8 mouse cellular contexts compared by ENCODE assay signal in the genomic region with DNA sequence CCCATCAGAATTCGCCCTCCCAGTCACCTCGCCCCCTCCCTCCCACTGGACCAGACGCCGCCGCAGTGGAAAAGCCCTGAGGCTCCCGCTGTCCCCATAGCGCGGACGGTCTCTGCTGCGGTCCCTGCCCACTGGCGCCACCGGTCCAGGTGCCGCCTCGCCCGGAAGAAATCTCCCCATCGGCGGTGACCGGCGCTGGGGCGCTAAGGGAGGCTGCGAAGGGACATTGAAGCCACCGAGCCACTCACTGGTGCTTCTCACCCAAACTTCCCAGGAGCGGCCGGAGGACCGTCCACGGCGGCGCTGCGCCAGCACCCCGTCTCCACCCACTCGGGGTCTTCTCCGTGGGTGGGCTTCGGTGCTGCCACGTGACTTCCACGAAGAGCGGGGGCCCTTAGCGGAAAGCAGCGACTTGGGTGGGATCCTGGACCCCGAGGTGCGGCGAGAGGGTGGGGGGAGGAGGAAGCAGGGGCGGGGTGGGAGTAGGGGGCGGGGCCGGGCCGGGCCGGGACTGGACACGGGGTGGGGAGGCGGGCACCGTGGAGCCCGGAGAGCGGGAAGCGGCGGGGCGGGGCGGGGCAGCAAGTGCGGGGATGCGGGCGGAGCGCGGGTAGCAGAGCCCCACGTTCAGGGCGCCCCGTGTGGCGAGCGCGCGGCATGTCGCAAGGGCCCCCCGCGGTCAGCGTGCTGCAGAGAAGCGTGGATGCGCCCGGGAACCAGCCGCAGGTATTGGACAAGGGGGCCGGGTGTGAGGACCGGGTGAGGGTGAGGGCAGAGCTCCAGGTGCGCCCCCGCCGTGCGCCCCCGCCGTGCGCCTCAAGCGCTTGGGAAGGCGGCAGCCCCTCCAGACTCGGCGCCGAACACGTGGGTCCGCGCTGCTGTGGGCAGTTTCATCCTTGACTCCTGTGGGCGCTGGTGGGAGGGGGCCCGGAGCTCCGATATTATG. TPM values are rescaled to one million over a fixed set of nuclear protein-coding genes. Genes with fewer than 3 reads are reported as not detected.
DNase-seq lines count a peak whose midpoint lies in the region; ATAC-seq and TF ChIP-seq lines count a peak whose summit lies in the region.

A gene (plus strand): TSS at position 46 of the 946 bp plus-strand sequence.

- no peaks in the 10 kb centered on the region for H3K36me3 ChIP-seq in thymus, adult 2 months (ENCODE audit: control insufficient read depth, insufficient read depth, low read length)
- no peaks in the 10 kb centered on the region for H3K36me3 ChIP-seq in embryonic facial prominence, embryonic 12.5 days
- no peaks in the 10 kb centered on the region for H3K36me3 ChIP-seq in heart, postnatal 0 days (replicated peaks; ENCODE audit: control insufficient read depth, insufficient read depth, low read length)
- H3K36me3 ChIP-seq in megakaryocyte, embryonic 14.5 days (replicated peaks; ENCODE audit: low read length), result no peaks in the 10 kb centered on the region
- H3K36me3 ChIP-seq in stomach, embryonic 15.5 days, result no peaks in the 10 kb centered on the region

- no peak for TF ChIP-seq POLR2A in thymus, adult 2 months (IDR thresholded peaks at IDR 0.05; ENCODE audit: control insufficient read depth, extremely low read depth, insufficient read depth, low read length, poor library complexity)

- DNase-seq in thymus, adult 2 months, result peak; percentile 32
- no peak for DNase-seq in thymus, adult 18-20 months
- peak; percentile 35 for DNase-seq in heart, postnatal 0 days (ENCODE audit: low spot score)
- DNase-seq in kidney, postnatal 36 days, result peak; percentile 37 to 74
- no peak for DNase-seq in layer of hippocampus, postnatal 36 days

- TF ChIP-seq CTCF in thymus, adult 2 months (IDR thresholded peaks at IDR 0.05; ENCODE audit: borderline replicate concordance, control insufficient read depth, extremely low read depth, insufficient read depth, low read length, poor library complexity), result no peak
- peak; percentile 31 for TF ChIP-seq CTCF in heart, postnatal 0 days (IDR thresholded peaks at IDR 0.05; ENCODE audit: low read depth)

- peaks cover 7% of the 10 kb centered on the region for H3K4me1 ChIP-seq in thymus, adult 2 months (replicated peaks; ENCODE audit: control insufficient read depth, insufficient read depth, low read length)
- H3K4me1 ChIP-seq in embryonic facial prominence, embryonic 12.5 days, result peaks cover 13% of the 10 kb centered on the region; the same call in 1 of the 2 replicates
- 0 out of 2 replicates have a peak, but pooled peaks cover 3% of the 10 kb centered on the region for H3K4me1 ChIP-seq in heart, postnatal 0 days (ENCODE audit: control insufficient read depth, insufficient read depth)
- peaks cover 45% of the 10 kb centered on the region for H3K4me1 ChIP-seq in megakaryocyte, embryonic 14.5 days
- peaks cover 15% of the 10 kb centered on the region for H3K4me1 ChIP-seq in stomach, embryonic 15.5 days

- H3K27me3 ChIP-seq in thymus, adult 2 months (ENCODE audit: control insufficient read depth, insufficient read depth, low read length), result peaks cover 12% of the 10 kb centered on the region
- H3K27me3 ChIP-seq in embryonic facial prominence, embryonic 12.5 days, result peaks cover 7% of the 10 kb centered on the region; the same call in 1 of the 2 replicates
- peaks cover 20% of the 10 kb centered on the region for H3K27me3 ChIP-seq in heart, postnatal 0 days (ENCODE audit: control insufficient read depth, insufficient read depth, low read length)
- peaks cover 88% of the 10 kb centered on the region for H3K27me3 ChIP-seq in megakaryocyte, embryonic 14.5 days (replicated peaks)
- peaks cover 14% of the 10 kb centered on the region for H3K27me3 ChIP-seq in stomach, embryonic 15.5 days (replicated peaks)

- H3K27ac ChIP-seq in thymus, adult 2 months (ENCODE audit: control insufficient read depth, insufficient read depth, low read length), result no peak within 1 kb of the TSS
- H3K27ac ChIP-seq in embryonic facial prominence, embryonic 12.5 days, result peak within 1 kb of the TSS; percentile 54; the same call in 1 of the 2 replicates
- no peak within 1 kb of the TSS for H3K27ac ChIP-seq in heart, postnatal 0 days (ENCODE audit: low read depth)
- peak within 1 kb of the TSS; percentile 59; the same call in 1 of the 2 replicates for H3K27ac ChIP-seq in stomach, embryonic 15.5 days

- peak within 1 kb of the TSS; percentile 96 for H3K4me2 ChIP-seq in embryonic facial prominence, embryonic 12.5 days (replicated peaks)
- H3K4me2 ChIP-seq in heart, postnatal 0 days (ENCODE audit: low read depth, low read length), result peak within 1 kb of the TSS; percentile 96
- peak within 1 kb of the TSS; percentile 99 for H3K4me2 ChIP-seq in stomach, embryonic 15.5 days

- WGBS in thymus, adult 2 months, result 2% methylated on average over 90 of the region's 95 CpGs
- WGBS in embryonic facial prominence, embryonic 12.5 days, result under 1% methylated on average over 79 of the region's 95 CpGs
- WGBS in heart, postnatal 0 days, result under 1% methylated on average over 78 of the region's 95 CpGs
- under 1% methylated on average over 86 of the region's 95 CpGs for WGBS in stomach, embryonic 15.5 days

- peak; percentile 54; the same call in 1 of the 2 replicates for ATAC-seq in embryonic facial prominence, embryonic 12.5 days (ENCODE audit: insufficient number of reproducible peaks, insufficient read depth, low FRiP score, low TSS enrichment)
- peak; percentile 62 for ATAC-seq in heart, postnatal 0 days (ENCODE audit: insufficient read depth, low read depth)
- ATAC-seq in stomach, embryonic 15.5 days (ENCODE audit: insufficient read depth, low FRiP score, low read depth), result peak; percentile 64

- H3K9me3 ChIP-seq in embryonic facial prominence, embryonic 12.5 days, result no peaks in the 10 kb centered on the region
- no peaks in the 10 kb centered on the region for H3K9me3 ChIP-seq in heart, postnatal 0 days (replicated peaks; ENCODE audit: control insufficient read depth, low read length)
- peaks cover 15% of the 10 kb centered on the region for H3K9me3 ChIP-seq in megakaryocyte, embryonic 14.5 days
- H3K9me3 ChIP-seq in stomach, embryonic 15.5 days, result no peaks in the 10 kb centered on the region

- peak within 1 kb of the TSS; percentile 40 for H3K4me3 ChIP-seq in thymus, adult 2 months (ENCODE audit: control insufficient read depth, insufficient read depth, low read length)
- peak within 1 kb of the TSS; percentile 65 for H3K4me3 ChIP-seq in embryonic facial prominence, embryonic 12.5 days
- H3K4me3 ChIP-seq in heart, postnatal 0 days (ENCODE audit: low read depth, low read length), result peak within 1 kb of the TSS; percentile 58
- H3K4me3 ChIP-seq in megakaryocyte, embryonic 14.5 days (replicated peaks), result peak within 1 kb of the TSS; percentile 90
- peak within 1 kb of the TSS; percentile 62 for H3K4me3 ChIP-seq in stomach, embryonic 15.5 days (replicated peaks)

- no peak for TF ChIP-seq EP300 in heart, postnatal 0 days (IDR thresholded peaks at IDR 0.05; ENCODE audit: low read depth)

- H3K9ac ChIP-seq in embryonic facial prominence, embryonic 12.5 days, result peak within 1 kb of the TSS; percentile 62
- H3K9ac ChIP-seq in heart, postnatal 0 days (replicated peaks; ENCODE audit: low read depth, low read length), result peak within 1 kb of the TSS; percentile 39
- peak within 1 kb of the TSS; percentile 34 for H3K9ac ChIP-seq in stomach, embryonic 15.5 days

RNA-seq across cellular contexts. Expression of the gene that starts here (rescaled TPM):
- polyA plus RNA-seq in thymus, adult 2 months (2012; rRNA removed), result 12.6 and 18.4 TPM in 2 replicates
- polyA plus RNA-seq in embryonic facial prominence, embryonic 12.5 days (2016; fragmentation: Nextera tagmentation; extraction: Ambion mirVana), result 10.8 and 11.5 TPM in 2 replicates
- not detected in 2 replicates for total RNA-seq in heart, postnatal 0 days (2014; rRNA removed; ENCODE audit: low replicate concordance)
- 1.2 and 1.3 TPM in 2 replicates for polyA plus RNA-seq in heart, postnatal 0 days (2015; fragmentation: Nextera tagmentation; extraction: Ambion mirVana)
- polyA plus RNA-seq in megakaryocyte, embryonic 14.5 days (2012; ENCODE audit: insufficient read depth, low replicate concordance), result 2.0 TPM in 1 of 2 replicates, not detected in the other
- polyA plus RNA-seq in stomach, embryonic 15.5 days (2015; fragmentation: Nextera tagmentation; extraction: Ambion mirVana), result 8.3 and 9.8 TPM in 2 replicates
- total RNA-seq in layer of hippocampus, postnatal 36 days (2021), result 1 to 10 TPM in 1 of 2 experiments, under 1 TPM in 1; 0.51 to 2.3 TPM

Comparison
In these comparisons a context has a peak if more than half of its experiments do, and no peak if none do; other contexts are left out.
1. DNase-seq: peak in thymus, adult 2 months (single experiment), heart, postnatal 0 days (single experiment) and kidney, postnatal 36 days (2 of 2); none in thymus, adult 18-20 months (0 of 2) and layer of hippocampus, postnatal 36 days (0 of 2).
2. H3K27ac ChIP-seq: peak in embryonic facial prominence, embryonic 12.5 days (single experiment) and stomach, embryonic 15.5 days (single experiment); none in thymus, adult 2 months (single experiment) and heart, postnatal 0 days (single experiment).
3. H3K4me3 ChIP-seq: peak in every context shown above with its lines; median percentile 90 in megakaryocyte, embryonic 14.5 days; 65 in embryonic facial prominence, embryonic 12.5 days; 62 in stomach, embryonic 15.5 days; 58 in heart, postnatal 0 days; 40 in thymus, adult 2 months.
4. Peak in every context shown above with its lines, with median percentiles within 50 percentile points of each other: ATAC-seq, H3K4me2 ChIP-seq and H3K9ac ChIP-seq.